17 mouse cellular contexts compared by ENCODE assay signal in genomic region chr11:59138537-59139486, GRCm38 (mm10). TPM values are rescaled to one million over a fixed set of nuclear protein-coding genes. Genes with fewer than 3 reads are reported as not detected.
DNase-seq lines count a peak whose midpoint lies in the region; ATAC-seq and TF ChIP-seq lines count a peak whose summit lies in the region.
"Had no signal": no experiment of that assay in that cellular context is flagged by ENCODE, and none has a peak within 500 bp of the region (broad histone marks: within the 10 kb centered on the region; RNA-seq: fewer than 3 reads in every experiment).

No protein-coding gene starts in this region.

- peaks cover 65% of the 10 kb centered on the region for H3K4me1 ChIP-seq in heart, embryonic 13.5 days

- DNase-seq in heart, adult 18-20 months, result peak; percentile 59 to 63
- DNase-seq in heart, adult 8-10 months (ENCODE audit: low spot score), result no peak
- DNase-seq in gastrocnemius, postnatal 10 days, result peak; percentile 49
- DNase-seq in adipocyte (ENCODE audit: low spot score), result no peak
- DNase-seq in left cerebral cortex, postnatal 10 days (ENCODE audit: extremely low spot score in 1 of 2, low spot score in 2 of 2), result no peak
- DNase-seq: adrenal gland, postnatal 14 days; cerebellum, adult 2 months; kidney, postnatal 4 days; liver, embryonic 13.5 days; midbrain, embryonic 14.5 days had no signal

- peaks cover 40% of the 10 kb centered on the region for H3K27me3 ChIP-seq in heart, embryonic 13.5 days (replicated peaks)
- H3K27me3 ChIP-seq in myocyte (ENCODE audit: control insufficient read depth, insufficient read depth, insufficient read length), result peaks cover 34% of the 10 kb centered on the region

- intact Hi-C loops in left cerebral cortex, postnatal 10 days (cut with DNase I), result no loop called here

- TF ChIP-seq POLR2A in myocyte (IDR thresholded peaks at IDR 0.05; ENCODE audit: insufficient read length, low read depth), result peak; percentile 74

- H3K4me3 ChIP-seq in heart, embryonic 13.5 days, result peak overlapping the region; percentile 50
- H3K4me3 ChIP-seq in myocyte, result peak overlapping the region; percentile 25
- H3K4me3 ChIP-seq: hindbrain, embryonic 12.5 days; liver, embryonic 13.5 days had no signal

- H3K36me3 ChIP-seq in heart, embryonic 13.5 days, result peaks cover 14% of the 10 kb centered on the region
- no peaks in the 10 kb centered on the region for H3K36me3 ChIP-seq in myocyte (ENCODE audit: control insufficient read depth, insufficient read depth)
- H3K36me3 ChIP-seq: hindbrain, embryonic 12.5 days; liver, embryonic 13.5 days had no signal

- ATAC-seq in heart, embryonic 13.5 days (ENCODE audit: extremely low read depth, insufficient number of reproducible peaks, low FRiP score, low TSS enrichment), result 0 out of 2 replicates have a peak, but pooled peaks have one; percentile 37
- ATAC-seq in inflammation-experienced regulatory T-cells, adult 6 months, result no peak
- ATAC-seq: forebrain, embryonic 14.5 days had no signal

- peak overlapping the region; percentile 70 for H3K4me2 ChIP-seq in heart, embryonic 13.5 days
- peak overlapping the region; percentile 65 for H3K4me2 ChIP-seq in myocyte (ENCODE audit: low read depth)
- H3K4me2 ChIP-seq: hindbrain, embryonic 12.5 days; liver, embryonic 13.5 days had no signal

- 24% methylated on average over 19 of the region's 19 CpGs for WGBS in heart, embryonic 13.5 days

- no peaks in the 10 kb centered on the region for H3K79me2 ChIP-seq in myocyte (ENCODE audit: control insufficient read depth, insufficient read depth)

- H3ac ChIP-seq in myocyte (ENCODE audit: control insufficient read depth, insufficient read length), result no peak overlapping the region

- peak overlapping the region; percentile 86 for H3K9ac ChIP-seq in heart, embryonic 13.5 days
- H3K9ac ChIP-seq: hindbrain, embryonic 12.5 days; liver, embryonic 13.5 days had no signal

- no peaks in the 10 kb centered on the region for H3K9me3 ChIP-seq in heart, embryonic 13.5 days
- H3K9me3 ChIP-seq: hindbrain, embryonic 12.5 days; liver, embryonic 13.5 days had no signal

- H3K27ac ChIP-seq in heart, embryonic 13.5 days (replicated peaks), result peak overlapping the region; percentile 97
- H3K27ac ChIP-seq: hindbrain, embryonic 12.5 days; liver, embryonic 13.5 days had no signal

TF ChIP-seq in myocyte, 11 proteins besides CTCF, POLR2A, EP300 and RAD21:
- TF ChIP-seq MYOD1 (IDR thresholded peaks at IDR 0.05; ENCODE audit: control insufficient read depth in 1 of 3, insufficient read length in 2 of 3, low read depth in 2 of 3) (peak; percentile 35 to 87 (median 50)), MYOG (IDR thresholded peaks at IDR 0.05; ENCODE audit: control insufficient read depth in 1 of 3, insufficient read depth in 1 of 3, insufficient read length in 2 of 3, low read depth in 2 of 3) (peak; percentile 22 to 91 (median 54)), USF1 (IDR thresholded peaks at IDR 0.05; ENCODE audit: low read depth) (no peak), CEBPB (IDR thresholded peaks at IDR 0.05; ENCODE audit: insufficient read depth, poor library complexity, severe bottlenecking) (no peak), TCF12 (IDR thresholded peaks at IDR 0.05; ENCODE audit: insufficient read depth, poor library complexity, severe bottlenecking) (peak; percentile 21), SRF (IDR thresholded peaks at IDR 0.05; ENCODE audit: control insufficient read depth, insufficient read length, low read depth) (no peak), REST (IDR thresholded peaks at IDR 0.05; ENCODE audit: insufficient read depth, insufficient read length) (no peak), TCF3 (IDR thresholded peaks at IDR 0.05; ENCODE audit: insufficient read length, low read depth) (no peak), MAX (IDR thresholded peaks at IDR 0.05; ENCODE audit: low read depth) (no peak), E2F4 (IDR thresholded peaks at IDR 0.05; ENCODE audit: insufficient read depth) (no peak), POLR2AphosphoS2 (IDR thresholded peaks at IDR 0.05; ENCODE audit: insufficient read length, low read depth) (peak; percentile 73)

RNA-seq across cellular contexts. Expression of gene Obscn, which starts 2.6 kb away (rescaled TPM):
- 100 to 1,000 TPM; 753 to 782 TPM for total RNA-seq in heart, adult 18-20 months (2021)
- total RNA-seq in heart, adult 8-10 months (2022), result 1,000 to 10,000 TPM in 1 of 4 experiments, 100 to 1,000 TPM in 3; 788 to 1,002 (median 896) TPM
- total RNA-seq in gastrocnemius, postnatal 10 days (2021), result 100 to 1,000 TPM; 664 to 666 TPM
- polyA plus RNA-seq in heart, embryonic 13.5 days (2015; fragmentation: Nextera tagmentation; extraction: Ambion mirVana), result 38.9 and 44.4 TPM in 2 replicates
- polyA plus RNA-seq in myocyte (2012; fragmentation: generic; extraction: Trizol), result 25.0 TPM
- polyA plus RNA-seq in inflammation-experienced regulatory T-cells, adult 6 months (2017; shearing (Covaris generic)), result not detected
- 1 to 10 TPM; 2.1 to 2.3 TPM for total RNA-seq in left cerebral cortex, postnatal 10 days (2021)

RNA-seq across cellular contexts. Expression of gene Iba57, which starts 24.7 kb away (rescaled TPM):
- 10 to 100 TPM; 17.6 to 19.6 TPM for total RNA-seq in heart, adult 18-20 months (2021)
- total RNA-seq in heart, adult 8-10 months (2022), result 10 to 100 TPM; 14.8 to 21.8 (median 19.4) TPM
- 10 to 100 TPM in 1 of 2 experiments, 1 to 10 TPM in 1; 9.4 to 10.6 TPM for total RNA-seq in gastrocnemius, postnatal 10 days (2021)
- 8.1 and 8.7 TPM in 2 replicates for polyA plus RNA-seq in heart, embryonic 13.5 days (2015; fragmentation: Nextera tagmentation; extraction: Ambion mirVana)
- 3.8 TPM for polyA plus RNA-seq in myocyte (2012; fragmentation: generic; extraction: Trizol)
- 1 to 10 TPM; 1.3 to 1.5 (median 1.4) TPM for polyA plus RNA-seq in inflammation-experienced regulatory T-cells, adult 6 months (2017; shearing (Covaris generic))
- total RNA-seq in left cerebral cortex, postnatal 10 days (2021), result 10 to 100 TPM; 11.4 to 13.9 TPM

RNA-seq across cellular contexts. Expression of gene Gjc2, which starts 44.2 kb away (rescaled TPM):
- total RNA-seq in heart, adult 18-20 months (2021), result under 1 TPM; 0.54 to 0.77 TPM
- under 1 TPM; 0.62 to 0.82 (median 0.63) TPM for total RNA-seq in heart, adult 8-10 months (2022)
- 1 to 10 TPM in 1 of 2 experiments, under 1 TPM in 1; 0.78 to 1.2 TPM for total RNA-seq in gastrocnemius, postnatal 10 days (2021)
- 0.06 and 0.28 TPM in 2 replicates for polyA plus RNA-seq in heart, embryonic 13.5 days (2015; fragmentation: Nextera tagmentation; extraction: Ambion mirVana)
- polyA plus RNA-seq in myocyte (2012; fragmentation: generic; extraction: Trizol), result 0.04 TPM
- polyA plus RNA-seq in inflammation-experienced regulatory T-cells, adult 6 months (2017; shearing (Covaris generic)), result not detected
- total RNA-seq in left cerebral cortex, postnatal 10 days (2021), result 1 to 10 TPM; 1.6 to 3.9 TPM
- total RNA-seq: megakaryocyte progenitor cell, adult 5-6 weeks; neutrophil, adult 5-6 weeks had no signal

RNA-seq across cellular contexts. Expression of gene Guk1, which starts 53.2 kb away (rescaled TPM):
- total RNA-seq in heart, adult 18-20 months (2021), result 100 to 1,000 TPM; 108 to 133 TPM
- 100 to 1,000 TPM; 112 to 142 (median 128) TPM for total RNA-seq in heart, adult 8-10 months (2022)
- total RNA-seq in gastrocnemius, postnatal 10 days (2021), result 10 to 100 TPM; 20.8 to 22.0 TPM
- polyA plus RNA-seq in heart, embryonic 13.5 days (2015; fragmentation: Nextera tagmentation; extraction: Ambion mirVana), result 114 and 123 TPM in 2 replicates
- polyA plus RNA-seq in myocyte (2012; fragmentation: generic; extraction: Trizol), result 63.5 TPM
- polyA plus RNA-seq in inflammation-experienced regulatory T-cells, adult 6 months (2017; shearing (Covaris generic)), result 10 to 100 TPM; 58.6 to 65.6 (median 60.5) TPM
- total RNA-seq in left cerebral cortex, postnatal 10 days (2021), result 100 to 1,000 TPM; 115 to 117 TPM

Comparison
In these comparisons a context has a peak if more than half of its experiments do, and no peak if none do; other contexts are left out.
1. DNase-seq: peak in heart, adult 18-20 months (2 of 2) and gastrocnemius, postnatal 10 days (single experiment); none in heart, adult 8-10 months (single experiment), adipocyte (single experiment) and left cerebral cortex, postnatal 10 days (0 of 2).
2. RNA of gene Obscn, which starts 2.6 kb away (total RNA-seq): 788 to 1,002 TPM in heart, adult 8-10 months, 753 to 782 TPM in heart, adult 18-20 months and 664 to 666 TPM in gastrocnemius, postnatal 10 days; 2.1 to 2.3 TPM in left cerebral cortex, postnatal 10 days; every median in the first group is over 100 times any median in the second.